Mouse (Mus musculus): ENCODE results near the gene Olfr722.
"Not testable (repeated sequence)": the region's sequence is repeated elsewhere in the genome, so short reads cannot be mapped to it uniquely, and the experiment has no call there.

The Olfr722 gene

DNA sequence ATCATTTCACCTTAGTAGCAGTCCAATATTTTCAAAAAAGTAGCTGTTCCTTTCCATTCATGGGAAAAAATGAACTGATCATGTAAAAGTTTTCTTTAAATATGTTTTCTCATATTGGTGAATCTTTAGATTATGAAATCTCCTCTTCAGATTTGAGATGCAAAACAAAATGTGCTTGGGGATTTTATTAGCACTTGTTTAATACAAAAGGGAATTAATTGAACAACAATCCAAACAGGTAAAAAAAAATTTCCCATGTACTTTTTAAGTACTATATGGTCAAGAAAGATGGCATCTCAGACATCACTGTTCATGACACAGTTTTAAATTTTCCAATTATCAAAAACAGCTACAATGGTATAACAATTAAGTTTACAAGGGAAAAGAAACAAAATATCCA is at the start of gene Olfr722:
TSS of gene Olfr722 (minus strand) at position 101 of the 400 bp plus-strand sequence.
- DNase-seq (ENCODE audit: low spot score in 2 of 2) = no peak

DNA sequence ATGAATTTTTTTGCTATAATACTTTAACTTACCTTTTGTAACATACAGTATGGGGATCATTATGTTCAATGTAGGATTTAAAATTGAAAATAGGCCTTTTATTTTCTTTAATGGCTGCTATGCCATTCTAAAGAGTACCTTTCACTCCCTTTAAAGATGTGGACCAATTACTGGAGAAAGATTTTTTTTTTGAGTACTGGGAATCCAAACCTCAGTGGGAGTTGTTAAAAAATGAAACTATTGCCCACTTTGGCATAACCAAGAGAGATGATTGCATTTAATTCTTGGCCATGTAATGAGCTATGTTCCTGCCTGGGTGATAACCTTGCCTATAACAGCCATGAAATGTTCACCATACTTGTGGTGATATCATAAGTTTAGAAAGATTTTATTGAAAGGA is 29.9 kb upstream of the Olfr722 start, which contains the start of gene Olfr723:
TSS of gene Olfr723 (minus strand) at position 101 of the 400 bp plus-strand sequence.
- DNase-seq (ENCODE audit: low spot score in 2 of 2) = not testable (repeated sequence)

DNA sequence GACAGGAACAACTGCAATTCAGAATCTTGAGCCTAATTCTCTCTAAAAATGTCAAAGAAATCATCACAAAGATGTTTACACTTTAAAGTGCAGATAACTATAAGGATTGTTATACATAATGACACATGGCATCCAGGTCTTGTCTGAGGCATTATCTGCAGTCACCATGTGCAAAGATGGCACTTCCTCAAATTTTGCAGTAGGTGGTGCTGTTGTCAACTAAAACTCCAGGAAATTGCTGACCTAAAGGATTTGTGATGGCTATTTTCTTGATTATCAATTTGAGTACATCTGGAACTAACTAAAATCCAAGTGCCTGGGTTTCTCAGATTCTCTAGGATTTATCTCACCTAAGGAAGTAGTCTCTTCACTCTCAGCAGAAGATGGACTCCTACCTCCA is 41.4 kb downstream of the Olfr722 start:
- no peak for DNase-seq (ENCODE audit: low spot score in 2 of 2)

Measured in spleen, postnatal 4 days (tissue).